Mouse (Mus musculus) hindbrain, postnatal 0 days (tissue): ENCODE results near the gene Tec. TPM values are rescaled to one million over a fixed set of nuclear protein-coding genes. Genes with fewer than 3 reads are reported as not detected.

ENCODE experiments used
- ATAC-seq: fragments of 200-750 bp; cut with Nextera tagmentation; 2 replicates; pipeline ENCODE4 v1.8.0; 2017; ENCODE audit warnings: mild to moderate bottlenecking, moderate TSS enrichment, moderate library complexity
- DNase-seq: peaks from one replicate; pipeline ENCODE4 v3.0.0-alpha.2; 2015; ENCODE audit warnings: low spot score
- H3K27ac ChIP-seq: fragments of 300-500 bp; sonication (generic); 2 replicates; pipeline ENCODE4 v1.5.1; 2014; ENCODE audit warnings: mild to moderate bottlenecking
- H3K27me3 ChIP-seq: fragments of 300-500 bp; sonication (generic); 2 replicates; pipeline ENCODE4 v1.6.1; 2014; ENCODE audit warnings: low read length, mixed read lengths; ENCODE audit not compliant: insufficient read depth
- H3K36me3 ChIP-seq: fragments of 300-500 bp; sonication (generic); 2 replicates; pipeline ENCODE4 v1.6.1; 2014; ENCODE audit warnings: low read length, mixed read lengths; ENCODE audit not compliant: insufficient read depth
- H3K4me1 ChIP-seq: fragments of 300-500 bp; sonication (generic); 2 replicates; pipeline ENCODE4 v1.6.1; 2014; ENCODE audit warnings: antibody characterized with exemption, low read length, mixed read lengths; ENCODE audit not compliant: insufficient read depth
- H3K4me2 ChIP-seq: fragments of 300-500 bp; sonication (generic); 2 replicates; pipeline ENCODE4 v1.6.1; 2014; ENCODE audit warnings: low read depth, mild to moderate bottlenecking, low read length, moderate library complexity, mixed read lengths
- H3K4me3 ChIP-seq: fragments of 300-500 bp; sonication (generic); 2 replicates; pipeline ENCODE4 v1.5.1; 2014; ENCODE audit warnings: low read length
- H3K9ac ChIP-seq: fragments of 300-500 bp; sonication (generic); replicated peaks from 2 replicates; pipeline ENCODE4 v1.6.1; 2014; ENCODE audit warnings: mild to moderate bottlenecking, low read length, moderate library complexity, mixed read lengths
- H3K9me3 ChIP-seq: fragments of 300-500 bp; sonication (generic); 2 replicates; pipeline ENCODE4 v1.6.1; 2016; ENCODE audit warnings: low read length, mixed read lengths
- CTCF ChIP-seq: IDR thresholded peaks from 2 replicates; pipeline ENCODE4 v1.5.1; 2016; ENCODE audit warnings: antibody characterized with exemption, control low read depth, low read depth
- WGBS: fragments of 180-500 bp; shearing (Covaris S2); extraction: QIAGEN DNeasy Blood & Tissue Kit; methylation state at CpG from one replicate; pipeline ENCODE4 v1.1.7; 2014; 5-methylcytosine and 5-hydroxymethylcytosine counted together
- polyA plus RNA-seq: library from polyadenylated mRNA; unstranded; fragments of >200 nt; fragmentation: Nextera tagmentation; extraction: Ambion mirVana; gene quantifications from 2 replicates; pipeline ENCODE4 v1.2.1, GENCODE M21; 2015
- total RNA-seq: library from RNA; depleted of rRNA; stranded (reverse); fragments of >200 nt; gene quantifications from 2 replicates; pipeline ENCODE4 v1.2.3, GENCODE M21; 2014

Tec gene
- total and polyA plus RNA-seq, 2 experiments from 2014 or later = 3.0 to 3.6 TPM

GRCm38 (mm10) chr5:72911284-72911683 lies 43.0 kb upstream of the Tec start:
- DNase-seq (no peak), ATAC-seq (no peak)
- Histone ChIP-seq H3K4me2 (no peak overlapping the region), H3K9ac (no peak overlapping the region), H3K27me3 (no peaks in the 10 kb centered on the region), H3K36me3 (no peaks in the 10 kb centered on the region), H3K4me3 (no peak overlapping the region), H3K27ac (no peak overlapping the region), H3K4me1 (peaks cover 3% of the 10 kb centered on the region; the same call in 1 of the 2 replicates), H3K9me3 (no peaks in the 10 kb centered on the region)
- WGBS = 88% methylated on average over 3 of the region's 3 CpGs
- TF ChIP-seq CTCF = no peak

GRCm38 (mm10) chr5:72910373-72910772 lies 42.1 kb upstream of the Tec start:
- no peak for ATAC-seq
- 79% methylated on average over 1 of the region's 1 CpGs for WGBS
- Histone ChIP-seq H3K9me3 (no peaks in the 10 kb centered on the region), H3K9ac (no peak overlapping the region), H3K36me3 (no peaks in the 10 kb centered on the region), H3K27me3 (no peaks in the 10 kb centered on the region), H3K4me2 (no peak overlapping the region), H3K4me3 (no peak overlapping the region), H3K4me1 (no peaks in the 10 kb centered on the region), H3K27ac (no peak overlapping the region)
- TF ChIP-seq CTCF = no peak
- no peak for DNase-seq

- no peaks in the 10 kb centered on the region for H3K27me3 ChIP-seq
- H3K27ac ChIP-seq = no peak overlapping the region
- no peak overlapping the region for H3K4me2 ChIP-seq
- no peaks in the 10 kb centered on the region for H3K36me3 ChIP-seq
- H3K9me3 ChIP-seq = no peaks in the 10 kb centered on the region
- ATAC-seq = no peak
- H3K4me3 ChIP-seq = no peak overlapping the region
- no peak for DNase-seq
- no peaks in the 10 kb centered on the region for H3K4me1 ChIP-seq
- WGBS = 82% methylated on average over 4 of the region's 4 CpGs
- H3K9ac ChIP-seq = no peak overlapping the region
- no peak for TF ChIP-seq CTCF
Measured at GRCm38 (mm10) chr5:72909363-72909762, 41.1 kb upstream of the Tec start.

GRCm38 (mm10) chr5:72908324-72908936 lies 40.1 kb upstream of the Tec start:
- H3K4me2 ChIP-seq = no peak overlapping the region
- no peak overlapping the region for H3K27ac ChIP-seq
- DNase-seq (no peak), ATAC-seq (no peak)
- H3K27me3 ChIP-seq = no peaks in the 10 kb centered on the region
- no peak for TF ChIP-seq CTCF
- H3K9ac ChIP-seq = no peak overlapping the region
- no peak overlapping the region for H3K4me3 ChIP-seq
- no peaks in the 10 kb centered on the region for H3K4me1 ChIP-seq
- H3K9me3 ChIP-seq = no peaks in the 10 kb centered on the region
- 87% methylated on average over 8 of the region's 8 CpGs for WGBS
- no peaks in the 10 kb centered on the region for H3K36me3 ChIP-seq

GRCm38 (mm10) chr5:72907402-72907801 lies 39.1 kb upstream of the Tec start:
- DNase-seq (no peak), ATAC-seq (no peak)
- Histone ChIP-seq H3K9ac (no peak overlapping the region), H3K4me2 (no peak overlapping the region), H3K27ac (no peak overlapping the region), H3K36me3 (no peaks in the 10 kb centered on the region), H3K4me3 (no peak overlapping the region), H3K4me1 (no peaks in the 10 kb centered on the region), H3K9me3 (no peaks in the 10 kb centered on the region), H3K27me3 (no peaks in the 10 kb centered on the region)
- WGBS = 82% methylated on average over 6 of the region's 6 CpGs
- TF ChIP-seq CTCF = no peak

GRCm38 (mm10) chr5:72904903-72905790 lies 36.9 kb upstream of the Tec start:
- no peak for DNase-seq
- Histone ChIP-seq H3K4me3 (no peak overlapping the region), H3K4me2 (no peak overlapping the region), H3K27ac (no peak overlapping the region), H3K36me3 (no peaks in the 10 kb centered on the region), H3K4me1 (no peaks in the 10 kb centered on the region), H3K27me3 (no peaks in the 10 kb centered on the region), H3K9me3 (no peaks in the 10 kb centered on the region), H3K9ac (no peak overlapping the region)
- no peak for ATAC-seq
- no peak for TF ChIP-seq CTCF
- 82% methylated on average over 18 of the region's 18 CpGs for WGBS
